Comparison of ENCODE assay signal across 13 mouse cellular contexts in genomic region chr9:58128926-58129413, GRCm38 (mm10). TPM values are rescaled to one million over a fixed set of nuclear protein-coding genes. Genes with fewer than 3 reads are reported as not detected.
DNase-seq lines count a peak whose midpoint lies in the region; ATAC-seq lines count a peak whose summit lies in the region.
"Had no signal": no experiment of that assay in that cellular context is flagged by ENCODE, and none has a peak within 500 bp of the region (broad histone marks: within the 10 kb centered on the region; RNA-seq: fewer than 3 reads in every experiment).

No protein-coding gene starts in this region.

- H3K36me3 ChIP-seq in heart, embryonic 11.5 days (ENCODE audit: control insufficient read depth, insufficient read depth, low read length): no peaks in the 10 kb centered on the region
- no peaks in the 10 kb centered on the region for H3K36me3 ChIP-seq in midbrain, embryonic 11.5 days (ENCODE audit: control insufficient read depth, insufficient read depth, low read length)
- no peaks in the 10 kb centered on the region for H3K36me3 ChIP-seq in midbrain, embryonic 16.5 days (ENCODE audit: control insufficient read depth, insufficient read depth, low read length)
- no peaks in the 10 kb centered on the region for H3K36me3 ChIP-seq in limb, embryonic 10.5 days

- DNase-seq in heart, postnatal 14 days: no peak
- DNase-seq in midbrain, embryonic 11.5 days (ENCODE audit: low spot score, missing footprints): peak; percentile 91
- DNase-seq in limb, embryonic 10.5 days (ENCODE audit: low spot score): peak; percentile 85
- DNase-seq in yolk sac, embryonic 10.5 days (ENCODE audit: low spot score): peak; percentile 33
- no peak for DNase-seq in gastrocnemius, postnatal 25 days
- DNase-seq: cerebellum, postnatal 14 days; kidney, adult 18-20 months; lung, postnatal 14 days had no signal

- no peak overlapping the region for H3K27ac ChIP-seq in heart, embryonic 11.5 days (ENCODE audit: low read depth, low read length)
- H3K27ac ChIP-seq in midbrain, embryonic 11.5 days (ENCODE audit: low read depth, low read length): no peak overlapping the region
- no peak overlapping the region for H3K27ac ChIP-seq in midbrain, embryonic 16.5 days (ENCODE audit: low read length)
- H3K27ac ChIP-seq in limb, embryonic 10.5 days: peak overlapping the region; percentile 93

- ATAC-seq in heart, embryonic 11.5 days (replicated peaks; ENCODE audit: insufficient number of reproducible peaks, low FRiP score, low TSS enrichment): peak; percentile 31; the same call in 1 of the 2 replicates
- peak; percentile 51 for ATAC-seq in midbrain, embryonic 11.5 days (ENCODE audit: low FRiP score)
- ATAC-seq in midbrain, embryonic 16.5 days: no peak
- ATAC-seq in monocyte, adult 5-6 weeks (replicated peaks; ENCODE audit: insufficient number of reproducible peaks, low FRiP score, low TSS enrichment, poor library complexity, severe bottlenecking): no peak

- peak overlapping the region; percentile 49; the same call in 1 of the 2 replicates for H3K9ac ChIP-seq in heart, embryonic 11.5 days (ENCODE audit: low read depth, low read length)
- peak overlapping the region; percentile 36; the same call in 1 of the 2 replicates for H3K9ac ChIP-seq in midbrain, embryonic 11.5 days (ENCODE audit: low read length)
- no peak overlapping the region for H3K9ac ChIP-seq in midbrain, embryonic 16.5 days (ENCODE audit: low read depth, low read length)

- peaks cover 31% of the 10 kb centered on the region for H3K27me3 ChIP-seq in heart, embryonic 11.5 days (ENCODE audit: control insufficient read depth, insufficient read depth, low read length)
- H3K27me3 ChIP-seq in midbrain, embryonic 11.5 days (ENCODE audit: control insufficient read depth, insufficient read depth, low read length): peaks cover 2% of the 10 kb centered on the region; the same call in 1 of the 2 replicates
- H3K27me3 ChIP-seq in midbrain, embryonic 16.5 days (ENCODE audit: control insufficient read depth, insufficient read depth, low read depth, low read length): peaks cover 2% of the 10 kb centered on the region; the same call in 1 of the 2 replicates
- H3K27me3 ChIP-seq in limb, embryonic 10.5 days (ENCODE audit: low read depth, poor library complexity, severe bottlenecking): peaks cover 35% of the 10 kb centered on the region

- WGBS in heart, embryonic 11.5 days (ENCODE audit: insufficient replicate concordance): 9% methylated on average over 13 of the region's 13 CpGs
- WGBS in midbrain, embryonic 11.5 days: 3% methylated on average over 13 of the region's 13 CpGs
- WGBS in midbrain, embryonic 16.5 days: 7% methylated on average over 13 of the region's 13 CpGs
- 2% methylated on average over 13 of the region's 13 CpGs for WGBS in limb, embryonic 10.5 days

- H3K9me3 ChIP-seq in heart, embryonic 11.5 days (replicated peaks; ENCODE audit: control insufficient read depth, low read length): no peaks in the 10 kb centered on the region
- H3K9me3 ChIP-seq in midbrain, embryonic 11.5 days (ENCODE audit: control insufficient read depth, low read length): no peaks in the 10 kb centered on the region
- no peaks in the 10 kb centered on the region for H3K9me3 ChIP-seq in midbrain, embryonic 16.5 days (replicated peaks; ENCODE audit: control insufficient read depth, low read length, poor library complexity, severe bottlenecking)
- no peaks in the 10 kb centered on the region for H3K9me3 ChIP-seq in limb, embryonic 10.5 days (replicated peaks)

- H3K4me3 ChIP-seq in heart, embryonic 11.5 days (ENCODE audit: low read depth, low read length): 0 out of 2 replicates have a peak overlapping the region, but pooled peaks have one; percentile 4
- no peak overlapping the region for H3K4me3 ChIP-seq in midbrain, embryonic 11.5 days (ENCODE audit: low read depth, low read length)
- H3K4me3 ChIP-seq in midbrain, embryonic 16.5 days (ENCODE audit: low read depth, low read length): no peak overlapping the region
- H3K4me3 ChIP-seq in limb, embryonic 10.5 days: peak overlapping the region; percentile 49

- peaks cover 43% of the 10 kb centered on the region for H3K4me1 ChIP-seq in heart, embryonic 11.5 days (ENCODE audit: control insufficient read depth, insufficient read depth, low read length)
- peaks cover 24% of the 10 kb centered on the region for H3K4me1 ChIP-seq in midbrain, embryonic 11.5 days (ENCODE audit: control insufficient read depth, insufficient read depth, low read length)
- peaks cover 12% of the 10 kb centered on the region for H3K4me1 ChIP-seq in midbrain, embryonic 16.5 days (ENCODE audit: control insufficient read depth, insufficient read depth, low read length)
- peaks cover 95% of the 10 kb centered on the region for H3K4me1 ChIP-seq in limb, embryonic 10.5 days

- intact Hi-C loops in heart, postnatal 14 days (cut with DNase I): no loop called here

- H3K4me2 ChIP-seq in heart, embryonic 11.5 days: peak overlapping the region; percentile 33
- H3K4me2 ChIP-seq in midbrain, embryonic 11.5 days: peak overlapping the region; percentile 23
- no peak overlapping the region for H3K4me2 ChIP-seq in midbrain, embryonic 16.5 days (ENCODE audit: low read length)

RNA-seq across cellular contexts. Expression of gene Ccdc33, which starts 10.3 kb away (rescaled TPM):
- 0.37 TPM in 1 of 2 replicates, not detected in the other for polyA plus RNA-seq in heart, embryonic 11.5 days (2014; fragmentation: Nextera tagmentation; extraction: Ambion mirVana)
- under 1 TPM in 1 of 2 experiments, not detected in 1; 0.53 TPM for total RNA-seq in heart, postnatal 14 days (2021)
- polyA plus RNA-seq in midbrain, embryonic 11.5 days (2014; fragmentation: Nextera tagmentation; extraction: Ambion mirVana): 0.41 and 0.90 TPM in 2 replicates
- polyA plus RNA-seq in midbrain, embryonic 16.5 days (2015; fragmentation: Nextera tagmentation; extraction: Ambion mirVana): 0.31 and 0.90 TPM in 2 replicates
- polyA plus RNA-seq in limb, embryonic 10.5 days (2016; fragmentation: Nextera tagmentation; extraction: Ambion mirVana): 0.26 and 0.34 TPM in 2 replicates
- not detected in 3 replicates for total RNA-seq in monocyte, adult 5-6 weeks (2017)
- total RNA-seq in gastrocnemius, postnatal 25 days (2021): not detected
- total RNA-seq: gastrocnemius, adult 18-20 months had no signal
- polyA plus RNA-seq: C2C12 had no signal

Comparison
In these comparisons a context has a peak if more than half of its experiments do, and no peak if none do; other contexts are left out.
1. ATAC-seq: peak in heart, embryonic 11.5 days (single experiment) and midbrain, embryonic 11.5 days (single experiment); none in midbrain, embryonic 16.5 days (single experiment) and monocyte, adult 5-6 weeks (single experiment).
2. H3K4me3 ChIP-seq: peak in heart, embryonic 11.5 days (single experiment) and limb, embryonic 10.5 days (single experiment); none in midbrain, embryonic 11.5 days (single experiment) and midbrain, embryonic 16.5 days (single experiment).
3. DNase-seq: peak in midbrain, embryonic 11.5 days (single experiment), limb, embryonic 10.5 days (single experiment) and yolk sac, embryonic 10.5 days (single experiment); none in heart, postnatal 14 days (0 of 2) and gastrocnemius, postnatal 25 days (single experiment).